Mouse (Mus musculus): Measurements from ENCODE around the gene Rbm44.

The Rbm44 gene

DNA sequence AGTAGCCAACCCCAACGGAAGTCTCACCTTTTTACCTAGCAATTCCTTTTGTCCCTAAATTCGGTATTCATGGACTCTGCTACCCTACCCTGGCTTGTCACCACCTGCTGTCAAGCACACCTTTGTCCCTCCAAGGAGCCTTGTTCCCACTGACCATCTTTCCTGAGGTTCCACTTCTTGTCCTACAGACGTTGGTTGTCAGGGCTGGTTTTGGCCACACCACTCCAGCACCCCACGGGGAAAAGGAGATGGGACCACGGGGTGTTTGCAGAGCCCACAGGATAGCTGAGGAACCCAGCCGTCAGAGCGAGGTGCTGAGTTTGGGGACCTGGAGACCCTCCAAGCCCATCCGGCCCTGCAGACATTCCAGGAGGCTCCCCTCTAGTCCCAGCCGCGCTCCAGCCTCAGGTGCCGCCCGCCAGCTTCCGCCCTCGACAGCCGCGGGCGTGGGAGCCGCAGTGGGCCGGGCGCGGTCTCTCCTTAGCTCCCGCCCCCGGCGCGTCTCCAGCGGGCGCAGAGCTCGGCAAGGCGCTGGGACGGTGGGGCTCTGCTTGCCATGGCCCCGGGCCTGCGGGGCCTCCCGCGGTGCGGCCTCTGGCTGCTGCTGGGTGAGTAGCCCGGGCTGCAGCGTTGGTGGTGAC is 34.8 kb downstream of the Rbm44 start, which contains the start of gene Ramp1:
Ramp1 (plus strand) TSS at position 290 of the 641 bp plus-strand sequence.
- DNase-seq (ENCODE audit: low read depth): no peak

DNA sequence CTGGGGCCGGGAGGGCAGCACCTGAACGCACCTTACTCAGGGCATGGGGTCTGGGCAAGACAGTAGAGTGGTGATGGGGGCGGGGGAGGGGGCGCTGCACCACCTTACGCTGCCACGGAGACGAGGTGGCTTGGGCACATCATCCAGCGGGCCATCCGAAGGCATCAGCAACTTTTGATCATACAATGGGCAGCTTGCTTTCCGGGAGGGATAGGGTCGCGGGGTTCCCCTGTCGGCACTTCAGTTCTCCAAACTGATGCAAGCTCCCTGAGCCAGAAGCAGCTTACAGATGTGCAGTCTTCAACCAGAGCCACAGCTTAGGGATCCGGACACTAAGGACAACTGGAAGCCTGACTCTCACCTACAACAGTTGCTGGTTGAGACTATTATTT is 35.3 kb downstream of the Rbm44 start:
- DNase-seq (ENCODE audit: low read depth): no peak

DNA sequence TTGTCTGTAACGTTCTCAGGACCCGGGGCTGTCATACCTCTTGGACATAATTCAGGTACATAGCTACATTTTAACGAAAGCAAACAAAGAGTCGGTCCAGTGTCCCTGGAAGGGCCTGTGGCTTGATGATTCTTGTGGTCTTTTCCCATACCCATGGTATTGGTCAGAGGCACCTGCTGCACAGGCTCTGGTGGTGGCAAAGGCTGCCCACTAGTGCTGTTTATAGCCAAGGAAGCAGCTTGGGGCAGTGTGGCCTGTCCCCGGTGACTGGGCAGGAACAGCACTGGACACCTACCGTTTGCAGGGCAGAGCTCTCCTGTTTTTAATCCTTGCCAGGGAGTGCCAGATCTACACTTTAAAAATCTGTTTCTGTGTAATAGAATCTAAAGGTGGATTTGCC is 35.8 kb downstream of the Rbm44 start:
- DNase-seq (ENCODE audit: low read depth): no peak

DNA sequence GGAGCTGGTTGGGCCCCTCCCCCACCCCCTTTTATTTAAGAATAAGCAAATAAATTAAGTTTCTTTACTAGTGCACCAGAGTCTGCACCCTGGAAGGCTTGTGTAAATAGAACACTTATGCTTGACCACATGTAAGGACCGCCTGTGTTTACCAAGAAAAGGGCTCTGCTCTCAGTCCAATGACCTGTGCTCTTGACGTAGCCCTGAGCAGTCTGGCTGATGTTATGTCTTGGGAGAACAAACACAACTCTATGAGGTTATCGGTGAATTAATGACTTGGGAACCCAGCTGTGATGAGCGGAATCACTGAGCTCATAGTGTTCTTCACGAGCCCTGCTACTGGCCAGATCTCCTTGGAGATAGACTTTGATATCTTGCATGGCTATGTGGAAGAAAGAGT is 36.4 kb downstream of the Rbm44 start:
- no peak for DNase-seq (ENCODE audit: low read depth)

DNA sequence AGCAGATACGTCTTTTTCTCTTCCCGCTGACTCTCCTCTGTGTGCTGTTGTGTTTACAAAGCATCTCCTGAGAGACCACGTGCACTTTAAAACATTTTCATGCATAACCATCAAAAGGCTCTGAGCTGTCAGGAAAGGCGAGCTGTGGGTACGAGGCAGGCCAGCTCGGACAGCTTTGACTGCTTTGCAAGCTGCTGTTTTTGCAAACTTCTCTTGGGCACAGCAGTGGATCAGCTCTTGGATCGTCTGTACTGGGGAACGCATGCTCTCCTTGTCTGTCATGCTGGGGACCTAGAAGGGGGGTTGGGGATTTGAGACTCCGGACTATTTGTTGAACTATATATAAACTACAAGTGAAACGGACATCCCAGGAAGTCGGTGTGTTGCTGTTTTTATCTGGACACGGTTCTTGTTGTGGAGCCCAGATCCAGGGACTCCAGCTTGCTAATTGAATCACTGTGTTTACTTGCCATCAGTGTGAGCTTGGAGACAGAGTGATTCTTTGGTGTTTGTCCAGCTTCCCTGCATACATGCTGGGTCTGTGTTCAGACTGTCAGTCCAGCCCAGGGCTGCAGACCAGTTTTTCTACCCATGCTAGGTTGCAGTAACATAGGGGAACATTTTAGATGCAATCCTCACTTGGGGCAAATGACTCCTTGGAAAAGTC is 37.0 kb downstream of the Rbm44 start:
- DNase-seq (ENCODE audit: low read depth): no peak

DNA sequence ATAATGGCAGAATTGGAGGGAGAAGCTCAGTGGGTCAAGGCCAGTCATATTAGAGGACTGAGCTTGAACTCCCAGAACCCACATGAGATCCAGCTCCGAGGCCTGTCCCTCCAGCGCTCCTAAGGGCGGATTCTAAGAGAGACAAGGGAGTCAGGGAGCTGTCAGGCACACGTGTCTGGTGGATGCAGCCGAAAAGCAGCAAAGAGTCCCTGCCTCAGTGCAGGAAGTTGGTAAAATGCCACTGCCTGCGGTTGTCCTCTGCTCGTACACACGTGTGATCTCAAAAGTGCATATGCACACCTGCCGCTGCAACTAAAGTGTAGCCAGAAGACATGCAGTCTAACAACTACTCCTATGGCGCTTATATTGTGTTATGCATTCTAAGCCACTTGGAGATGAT is 38.4 kb downstream of the Rbm44 start:
- no peak for DNase-seq (ENCODE audit: low read depth)

DNA sequence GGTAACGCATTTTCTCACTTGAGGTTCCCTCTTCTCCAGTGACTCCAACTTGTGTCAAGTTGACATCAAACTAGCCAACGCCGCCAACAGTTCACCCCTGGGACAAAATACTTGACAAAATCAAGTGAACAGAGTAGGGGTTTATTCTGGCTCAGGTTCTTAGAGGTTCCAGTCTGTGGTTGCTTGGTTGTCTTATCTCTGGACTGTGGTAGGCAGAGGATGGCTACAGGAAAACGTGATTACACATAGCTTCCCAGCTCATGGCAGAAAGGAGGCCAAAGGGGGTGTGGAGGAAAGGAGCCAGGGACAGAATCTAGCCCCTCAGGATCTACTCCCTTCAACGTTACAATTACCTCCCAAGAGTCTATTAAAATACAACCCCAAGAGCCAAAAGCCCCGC is 41.8 kb downstream of the Rbm44 start:
- no peak for DNase-seq (ENCODE audit: low read depth)

DNA sequence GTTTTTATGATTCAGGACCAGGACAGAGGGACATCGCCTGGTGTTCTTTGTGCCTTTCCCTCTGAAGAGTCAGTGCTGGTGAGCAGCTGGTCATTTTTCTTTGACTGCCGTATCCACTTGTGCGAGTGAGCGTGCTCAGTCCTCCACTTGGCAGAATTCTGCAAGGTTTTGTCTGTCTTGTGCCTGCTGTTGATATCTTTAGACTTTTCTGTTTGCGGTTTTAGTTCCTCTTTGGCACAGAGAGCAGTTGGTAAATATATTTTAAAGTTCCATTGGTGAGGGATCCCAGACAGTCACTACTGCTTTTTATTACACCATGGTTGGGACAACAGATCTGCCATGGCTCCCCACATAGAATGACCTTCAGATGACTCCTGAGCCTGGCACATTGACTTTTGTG is 42.4 kb downstream of the Rbm44 start:
- no peak for DNase-seq (ENCODE audit: low read depth)

DNA sequence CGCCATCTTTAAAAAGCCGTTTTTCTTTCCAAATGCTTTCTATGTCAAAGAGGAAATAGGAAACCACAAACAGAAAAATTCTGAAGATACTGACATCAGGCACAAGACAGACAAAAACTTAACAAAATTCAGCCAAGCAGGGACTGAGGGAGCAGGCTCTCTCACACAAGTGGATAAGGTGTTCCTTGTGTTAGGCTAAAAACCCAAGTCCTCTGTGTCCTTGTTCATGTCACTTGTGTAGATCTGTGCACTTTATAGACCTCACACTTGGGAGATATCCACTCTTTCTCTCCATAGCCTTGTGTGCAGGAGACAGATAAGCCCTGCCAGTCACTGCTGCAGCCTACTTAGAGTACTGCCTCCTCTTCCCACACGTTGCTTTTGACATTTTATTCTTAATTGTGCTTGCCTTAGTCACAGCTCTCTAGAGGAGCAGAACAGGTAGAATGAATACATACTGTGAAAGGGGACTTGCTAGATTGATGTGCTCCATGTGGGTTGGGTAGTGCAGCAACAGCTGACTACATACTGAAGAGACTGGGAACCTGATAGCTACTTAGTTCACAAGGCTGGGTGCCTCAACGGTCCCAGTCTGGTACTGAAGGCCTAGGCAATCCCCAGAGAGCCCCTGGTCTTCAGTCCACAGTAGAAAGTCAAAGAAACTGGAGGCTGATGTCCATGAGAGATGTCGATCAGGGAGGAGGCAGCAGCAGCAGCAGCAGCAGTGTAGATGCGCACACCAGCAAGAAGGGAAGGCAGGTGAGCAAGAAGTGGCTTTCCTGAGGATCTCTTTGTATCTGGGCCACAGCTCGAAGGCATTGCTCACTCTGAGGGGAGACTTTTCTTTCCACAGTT is 43.1 kb downstream of the Rbm44 start:
- DNase-seq (ENCODE audit: low read depth): no peak

DNA sequence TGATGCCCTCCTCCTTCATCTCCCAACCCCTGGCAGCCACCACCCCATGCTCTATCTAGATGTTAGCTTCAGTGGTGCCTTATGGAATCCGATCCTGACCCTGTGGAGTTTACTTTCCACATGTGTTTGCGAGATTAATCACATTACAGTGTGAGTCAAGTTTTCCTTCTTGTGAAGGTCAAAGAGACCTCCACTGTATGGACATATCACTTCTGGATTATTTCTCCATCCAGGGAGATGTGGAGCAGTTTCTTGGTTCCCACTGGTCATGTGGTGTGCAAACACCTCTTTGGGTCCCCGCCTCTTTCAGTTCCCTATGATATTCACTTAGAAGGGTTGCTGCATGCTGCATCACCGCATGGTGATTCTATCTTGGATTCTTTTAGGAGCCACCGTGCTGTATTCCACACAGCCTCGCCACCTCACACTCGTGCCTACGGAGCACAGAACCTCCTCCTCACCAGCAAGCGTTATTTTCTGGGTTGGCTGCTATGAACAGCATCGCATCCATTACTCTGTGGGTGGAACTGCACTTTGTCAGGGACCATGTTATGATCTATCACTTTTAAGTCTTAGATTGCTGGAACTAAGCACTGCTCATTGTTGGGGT is 44.1 kb downstream of the Rbm44 start:
- DNase-seq (ENCODE audit: low read depth): peak; percentile 15

DNA sequence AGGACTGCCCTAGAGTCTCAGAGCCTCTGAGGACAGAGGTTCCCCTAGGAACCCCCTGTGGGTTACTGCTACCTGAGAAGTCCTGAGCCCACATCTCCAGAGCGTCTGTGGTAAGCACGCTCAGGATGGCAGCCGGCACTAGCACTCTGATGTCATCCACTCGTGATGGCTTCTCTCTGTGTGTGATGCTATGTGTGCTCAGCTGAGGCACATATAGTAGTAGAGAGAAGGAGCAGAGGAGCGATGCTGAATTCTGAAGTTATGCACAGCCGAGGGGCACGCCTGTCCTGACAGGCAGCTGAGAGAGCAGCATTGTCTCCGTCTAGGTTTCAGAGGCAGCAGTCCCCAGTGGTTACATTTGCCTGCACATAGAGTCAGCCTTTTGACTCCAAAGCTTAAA is 47.3 kb downstream of the Rbm44 start:
- DNase-seq (ENCODE audit: low read depth): no peak

DNA sequence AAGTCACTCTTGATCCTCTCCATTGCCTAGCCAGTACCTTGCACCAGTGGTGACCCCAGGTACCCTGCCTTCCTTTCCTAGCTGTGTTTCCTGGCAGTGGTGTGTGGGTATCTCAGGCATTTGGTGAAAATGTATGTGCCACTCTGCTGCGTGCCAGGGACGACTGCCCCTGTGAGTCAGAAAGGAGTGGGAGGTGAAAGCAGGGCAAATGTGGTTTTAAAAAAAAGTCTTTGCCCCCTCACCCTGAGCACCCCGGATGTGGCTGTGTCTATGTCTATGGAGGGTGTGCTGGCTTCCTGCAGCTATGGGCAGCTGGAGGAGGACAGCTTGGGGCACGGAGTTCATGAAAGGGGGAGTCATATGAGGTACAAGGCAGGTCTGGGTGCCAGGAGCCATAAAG is 48.4 kb downstream of the Rbm44 start:
- DNase-seq (ENCODE audit: low read depth): no peak

DNA sequence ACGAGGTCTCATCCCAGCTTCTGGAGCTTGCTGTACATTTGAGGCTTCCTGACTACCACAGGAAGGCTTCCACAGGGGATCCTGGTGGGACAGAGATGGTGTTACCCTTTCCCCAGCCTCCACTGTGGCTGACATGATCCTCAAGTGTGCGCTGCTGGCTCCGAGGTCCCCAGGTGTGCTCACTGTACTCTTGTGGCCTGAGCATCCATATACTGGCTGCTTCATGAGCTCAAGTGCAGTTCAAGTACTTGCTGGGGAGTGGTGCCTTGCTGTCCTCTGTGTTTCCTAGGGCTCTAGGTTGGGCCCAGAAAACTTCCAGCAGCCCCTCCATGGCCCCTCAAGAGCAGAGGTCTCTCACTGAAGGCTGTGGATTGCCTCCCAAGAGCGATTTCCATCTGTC is 48.8 kb downstream of the Rbm44 start:
- DNase-seq (ENCODE audit: low read depth): no peak

DNA sequence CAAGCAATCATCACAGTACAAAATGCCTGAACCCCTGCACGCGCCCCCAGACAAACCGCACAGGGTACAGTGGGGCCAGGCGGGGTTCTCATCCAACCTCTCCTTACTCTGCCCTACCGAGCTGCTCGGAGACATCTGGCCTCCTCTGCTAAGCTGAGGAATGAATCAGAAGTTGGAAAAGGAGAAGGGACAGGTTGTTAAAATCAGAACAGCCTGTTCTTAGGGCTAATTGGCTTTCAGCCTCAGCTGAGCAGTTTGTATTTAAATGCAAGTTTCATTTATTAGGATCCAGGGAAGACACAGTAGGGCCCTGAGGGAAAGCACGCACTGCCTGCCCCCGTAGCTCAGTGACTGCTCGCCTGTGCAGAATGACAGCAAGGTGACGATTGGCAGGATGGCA is 54.9 kb downstream of the Rbm44 start:
- DNase-seq (ENCODE audit: low read depth): no peak

DNA sequence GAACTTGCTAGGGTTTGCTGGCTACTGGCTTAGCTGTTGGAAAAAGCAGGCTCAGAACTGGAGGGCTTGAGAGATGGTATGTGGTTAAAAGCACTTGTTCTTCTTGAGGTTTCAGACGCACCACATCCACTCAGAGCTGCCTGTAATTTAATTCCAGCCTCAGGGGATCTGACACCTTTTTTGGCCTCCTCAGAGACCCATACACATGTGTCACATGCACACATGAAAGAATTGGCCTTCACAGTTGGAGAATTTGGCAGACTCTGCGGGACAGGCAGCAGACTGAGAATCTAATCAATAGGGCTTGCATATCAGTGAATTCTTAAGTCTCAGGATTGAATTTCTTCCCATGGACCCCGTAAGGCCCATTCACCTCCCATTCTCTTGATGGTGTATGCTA is 56.2 kb downstream of the Rbm44 start:
- DNase-seq (ENCODE audit: low read depth): peak; percentile 17

DNA sequence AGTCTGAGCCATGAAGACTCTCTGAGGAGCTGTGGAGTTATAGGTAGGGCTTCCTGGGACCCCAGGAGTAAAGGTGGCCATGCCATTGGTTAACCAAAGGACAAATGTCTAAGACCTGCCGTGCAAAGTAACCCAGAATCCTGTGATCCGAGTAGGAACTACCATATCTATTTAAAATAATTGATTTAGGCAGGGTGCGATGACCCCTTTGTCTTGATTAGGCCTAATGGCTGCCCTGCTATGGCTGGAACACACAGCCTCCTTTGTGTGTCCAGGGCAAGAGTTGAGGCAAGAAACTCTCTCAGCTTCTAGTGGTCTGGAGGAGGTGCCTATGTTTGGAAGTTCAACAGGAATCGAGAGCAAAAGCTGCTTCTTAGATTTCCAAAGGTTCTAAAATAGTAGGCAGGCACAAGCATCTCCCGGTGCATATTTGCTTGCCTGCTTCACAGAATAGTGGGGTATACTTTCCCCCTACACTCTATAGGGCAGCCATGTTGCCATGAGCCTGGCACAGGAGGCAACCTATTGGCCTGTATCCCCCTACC is 59.4 kb downstream of the Rbm44 start:
- no peak for DNase-seq (ENCODE audit: low read depth)

DNA sequence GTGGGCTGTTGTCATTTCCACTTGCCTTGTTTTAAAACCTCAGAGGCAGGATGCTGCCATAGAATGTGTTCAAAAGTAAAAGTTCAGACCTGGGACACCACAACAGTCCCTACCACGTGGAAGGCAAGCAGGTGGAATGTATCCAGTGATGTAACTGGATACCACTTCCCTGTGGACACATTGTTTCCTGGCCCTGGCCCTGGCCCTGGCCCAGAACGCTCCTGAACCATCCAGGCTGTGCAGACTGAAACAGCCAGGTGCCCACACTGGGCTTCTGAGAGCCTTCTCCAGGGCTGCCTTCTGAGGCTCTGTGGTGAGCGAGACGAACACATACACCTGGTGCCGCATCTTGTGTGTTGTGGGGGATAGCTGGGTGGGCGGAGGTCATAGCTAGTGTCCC is 60.8 kb downstream of the Rbm44 start:
- DNase-seq (ENCODE audit: low read depth): no peak

DNA sequence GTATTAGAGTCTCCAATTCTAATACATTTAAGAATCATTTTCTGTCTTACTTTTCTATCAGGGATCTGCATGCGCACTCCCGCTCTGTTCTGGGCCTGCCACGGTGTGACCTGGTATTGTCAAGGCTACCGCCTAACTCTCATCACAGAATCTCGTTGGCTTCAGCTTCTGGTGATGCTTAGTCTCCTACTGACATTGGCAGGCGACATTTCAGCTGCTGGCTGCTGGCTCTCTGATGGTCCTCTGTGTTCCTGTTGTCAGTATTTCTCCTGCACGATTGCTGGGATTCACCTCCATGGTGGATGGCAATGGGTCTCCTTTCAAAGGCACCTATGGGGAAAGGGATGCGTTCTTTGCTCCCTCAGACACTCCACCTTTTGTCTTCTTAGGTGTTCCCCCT is 61.4 kb downstream of the Rbm44 start:
- DNase-seq (ENCODE audit: low read depth): no peak

DNA sequence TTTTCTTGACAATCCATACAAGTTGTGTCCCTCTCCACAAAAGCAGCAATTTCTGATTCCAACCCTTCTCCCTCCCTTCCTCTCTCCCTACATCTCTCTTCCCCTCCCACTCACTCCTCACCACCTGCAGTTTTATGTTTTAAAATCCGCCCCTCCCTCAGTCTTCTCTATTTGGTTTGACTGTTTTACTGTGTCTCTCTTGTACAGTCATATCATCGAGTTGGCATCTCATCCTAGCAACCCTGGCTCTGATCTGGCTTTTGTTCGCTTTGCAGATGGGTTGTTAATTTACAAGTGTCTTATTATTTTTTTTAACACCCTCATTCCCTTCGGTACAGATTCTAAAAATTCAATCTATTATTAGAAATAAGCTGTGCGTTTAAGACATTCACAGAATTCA is 62.0 kb downstream of the Rbm44 start:
- DNase-seq (ENCODE audit: low read depth): no peak

DNA sequence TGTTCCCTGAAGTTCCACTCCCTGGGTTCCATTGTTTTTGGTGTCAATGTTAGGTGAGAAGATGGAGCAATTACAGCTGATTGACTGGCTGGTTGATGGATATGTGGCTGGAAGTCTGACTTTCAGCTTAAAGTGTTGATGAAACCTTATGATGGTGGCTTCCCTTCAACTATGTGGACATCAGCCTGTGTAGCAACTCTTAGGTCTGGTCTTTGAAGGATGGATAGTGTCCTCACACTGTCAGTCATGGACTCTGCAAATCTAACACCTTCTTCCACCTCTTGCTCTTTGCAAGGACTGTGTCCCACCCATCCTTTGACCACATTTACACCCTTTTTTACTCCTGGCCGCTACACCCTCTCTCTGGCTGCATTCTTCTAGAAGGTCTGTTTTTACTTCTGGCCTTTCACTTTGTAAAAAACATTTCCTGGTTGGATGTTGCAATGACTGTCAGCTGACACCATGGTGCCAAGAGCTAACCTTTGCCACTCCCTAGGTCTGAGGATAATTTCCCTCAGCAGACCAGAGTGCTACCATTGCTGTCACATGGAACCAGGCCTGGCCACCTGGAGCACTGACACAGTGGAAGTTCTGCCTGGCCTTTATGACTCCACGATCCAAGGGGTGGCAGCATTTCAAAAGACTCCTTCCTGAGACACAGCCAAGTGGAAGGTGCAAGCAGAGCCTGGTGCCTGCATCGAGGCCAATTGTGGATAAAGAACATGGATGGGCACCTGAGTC is 62.6 kb downstream of the Rbm44 start:
- DNase-seq (ENCODE audit: low read depth): no peak

DNA sequence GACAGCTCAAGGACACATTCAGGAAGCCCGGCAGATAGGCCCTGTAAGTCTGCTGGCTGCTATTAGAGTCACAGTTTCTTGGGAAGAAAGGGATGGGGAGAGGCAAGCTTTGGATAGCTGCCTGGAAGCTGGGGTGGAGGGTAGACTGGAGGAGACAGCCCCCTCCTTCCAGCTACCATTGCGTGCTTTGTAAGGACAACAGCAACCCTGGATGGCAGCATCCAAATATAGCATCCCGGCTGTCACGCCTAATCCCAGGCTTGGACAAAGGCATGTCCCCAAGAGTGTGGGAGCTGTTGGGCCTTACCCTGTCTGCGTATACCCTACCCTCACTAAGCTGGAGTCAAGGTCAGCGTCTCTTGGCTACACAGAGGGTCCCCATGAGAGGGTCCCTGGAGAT is 64.5 kb downstream of the Rbm44 start:
- no peak for DNase-seq (ENCODE audit: low read depth)

DNA sequence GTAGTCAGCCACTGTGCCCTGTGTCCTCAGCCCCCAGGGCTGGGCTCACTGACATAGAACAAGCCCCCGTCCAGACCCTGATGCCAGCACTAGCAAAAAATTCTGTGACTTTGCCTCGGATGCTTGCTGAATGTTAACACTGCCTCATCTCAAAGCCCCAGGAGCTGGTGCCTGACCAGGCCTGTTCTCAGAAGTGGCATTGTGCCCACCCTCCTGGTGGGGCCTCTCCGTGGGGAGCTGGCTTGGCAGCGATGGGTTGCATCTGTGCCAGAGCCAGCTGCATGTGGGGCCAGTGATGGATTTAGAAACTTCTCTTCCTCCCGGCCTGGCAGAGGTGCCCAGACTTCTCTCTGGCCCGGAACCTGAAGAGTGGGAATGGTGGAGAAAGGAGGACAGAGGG is 64.9 kb downstream of the Rbm44 start:
- DNase-seq (ENCODE audit: low read depth): peak; percentile 83

Measured in NIH3T3 (cell line).